Mouse (Mus musculus) T-helper 2 cell (primary cell): ENCODE results near the gene Glt1d1.
"Not testable (repeated sequence)": the region's sequence is repeated elsewhere in the genome, so short reads cannot be mapped to it uniquely, and the experiment has no call there.

Source experiments
- in situ Hi-C: fragments of 300-600 bp; cut with MboI, MseI; formaldehyde crosslinking; loops from one replicate; pipeline ENCODE4 v1.15.1; 2025; ENCODE audit warnings: high pct_unique_total_duplicates

Glt1d1 gene

GRCm38 (mm10) chr5:127691581-127691980, 59.5 kb downstream of the Glt1d1 start:
- in situ Hi-C loops, result loop anchor here (10.0 kb wide), 1 partner anchor 973 kb away; no protein-coding TSS in a partner anchor

- in situ Hi-C loops, result loop anchor here (10.0 kb wide), 1 partner anchor 969 kb away; no protein-coding TSS in a partner anchor
Observed at GRCm38 (mm10) chr5:127695898-127696297, 63.8 kb downstream of the Glt1d1 start.

DNA sequence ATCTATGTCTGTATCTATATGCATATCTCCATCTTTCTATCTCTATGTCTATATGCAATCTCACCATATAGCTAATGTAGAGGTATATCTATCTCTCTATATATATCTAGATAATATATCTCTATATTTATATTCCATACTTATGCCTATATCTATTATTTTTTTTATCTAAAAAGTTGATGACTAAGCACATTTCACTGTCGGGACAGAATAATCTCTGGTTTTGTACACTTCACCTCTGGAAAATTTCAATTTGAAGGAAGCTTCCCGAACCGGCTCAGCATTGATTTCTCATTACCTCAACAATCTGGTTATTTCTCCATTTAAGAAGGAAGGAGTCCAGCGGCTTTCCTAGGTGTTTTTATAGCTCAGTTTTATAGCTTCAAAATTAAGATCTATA, 64.5 kb downstream of the Glt1d1 start:
- in situ Hi-C loops, result loop anchor here (10.0 kb wide), 1 partner anchor 968 kb away; no protein-coding TSS in a partner anchor

GRCm38 (mm10) chr5:127698525-127698924, 66.5 kb downstream of the Glt1d1 start:
- in situ Hi-C loops, result loop anchor here (10.0 kb wide), 1 partner anchor 966 kb away; no protein-coding TSS in a partner anchor

DNA sequence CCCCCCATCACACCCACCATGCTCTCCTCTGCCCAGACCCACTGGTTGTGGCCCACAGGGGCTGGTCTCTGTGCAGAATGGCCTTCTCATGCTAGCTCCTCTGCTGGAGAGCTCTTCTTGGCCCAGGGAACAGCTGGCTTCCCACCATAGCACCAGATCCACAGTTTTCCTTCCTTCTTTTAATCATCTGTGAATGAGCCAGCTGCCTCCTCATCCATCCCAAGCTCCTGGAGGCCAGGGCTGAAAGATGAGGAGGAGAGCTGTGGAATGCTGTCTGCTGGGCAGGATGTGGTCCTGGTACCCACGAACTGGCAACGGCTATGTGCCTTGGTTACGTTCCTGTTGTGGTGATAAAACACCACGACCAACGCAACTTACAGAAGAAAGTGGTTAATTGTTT, 67.6 kb downstream of the Glt1d1 start:
- in situ Hi-C loops, result loop anchor here (10.0 kb wide), 1 partner anchor 965 kb away; no protein-coding TSS in a partner anchor

- in situ Hi-C loops, result no loop called here
Observed at GRCm38 (mm10) chr5:127700156-127700555, 68.1 kb downstream of the Glt1d1 start.

- in situ Hi-C loops, result no loop called here
Observed at GRCm38 (mm10) chr5:127703609-127704180, 71.6 kb downstream of the Glt1d1 start.

- in situ Hi-C loops, result no loop called here
Observed at GRCm38 (mm10) chr5:127705225-127705624, 73.2 kb downstream of the Glt1d1 start.

- in situ Hi-C loops, result no loop called here
Observed at GRCm38 (mm10) chr5:127705976-127706375, 73.9 kb downstream of the Glt1d1 start.

DNA sequence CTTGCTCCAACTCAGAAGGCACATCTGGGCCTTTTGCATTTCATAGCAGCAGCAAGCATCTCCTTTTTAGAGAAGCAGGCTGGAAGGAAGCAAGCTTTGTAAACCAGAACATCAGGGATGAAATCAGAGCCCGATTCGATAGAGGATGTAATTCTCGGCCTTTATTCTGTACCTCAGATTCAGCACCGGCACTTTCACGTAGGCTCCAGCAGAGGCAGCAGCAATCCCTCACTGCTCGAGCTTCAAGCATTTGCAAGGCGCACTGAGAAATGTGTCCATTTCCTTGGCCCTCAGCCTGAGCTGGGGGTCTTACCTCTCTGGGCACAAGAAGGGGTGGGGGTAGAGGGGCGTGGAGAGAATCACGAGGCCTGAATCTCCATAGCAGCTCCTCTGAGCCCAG, 76.1 kb downstream of the Glt1d1 start:
- in situ Hi-C loops, result no loop called here

DNA sequence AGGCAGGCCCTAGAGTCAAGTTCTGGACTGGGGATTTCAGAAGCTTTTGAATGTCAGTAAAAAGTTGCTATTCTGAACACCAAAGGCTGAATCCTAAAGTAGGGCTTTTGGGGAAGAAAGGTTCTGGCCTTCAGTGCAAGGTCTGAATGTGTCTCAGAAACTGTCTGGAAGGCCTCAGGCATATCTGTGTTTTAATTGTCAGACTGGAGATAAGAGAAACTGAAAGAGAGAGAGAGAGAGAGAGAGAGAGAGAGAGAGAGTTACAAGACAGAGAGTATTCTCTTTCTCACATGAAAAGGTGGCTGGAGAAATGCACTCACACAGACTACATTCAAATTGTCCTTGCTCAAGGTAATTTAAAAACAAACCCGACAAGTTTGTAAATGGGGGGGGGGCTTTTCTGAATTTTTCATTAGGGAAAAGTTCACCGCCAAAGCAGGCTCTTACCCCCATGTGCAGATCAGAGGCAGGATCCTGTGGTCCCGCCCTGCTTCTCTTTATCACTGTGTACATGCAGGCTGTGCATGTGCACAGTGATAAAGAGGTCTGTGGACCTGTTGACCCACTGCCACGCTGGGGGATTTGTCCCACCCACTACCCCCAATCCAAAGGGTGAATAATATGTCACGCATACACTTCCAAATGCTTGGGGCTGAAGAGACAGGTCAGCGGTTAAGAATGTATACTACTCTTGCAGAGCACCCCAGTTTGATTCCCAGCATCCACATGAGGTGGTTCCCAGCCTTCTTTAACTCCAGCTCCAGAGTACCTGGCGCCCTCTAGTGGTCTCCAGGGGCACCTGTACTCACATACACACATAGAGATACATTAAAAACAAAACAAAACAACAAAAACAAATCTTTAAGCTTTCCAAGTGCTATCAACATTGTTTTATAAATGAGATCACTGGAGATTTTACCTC, 83.0 kb downstream of the Glt1d1 start:
- in situ Hi-C loops, result no loop called here

- in situ Hi-C loops, result no loop called here
Observed at GRCm38 (mm10) chr5:127720591-127721379, 88.7 kb downstream of the Glt1d1 start.

DNA sequence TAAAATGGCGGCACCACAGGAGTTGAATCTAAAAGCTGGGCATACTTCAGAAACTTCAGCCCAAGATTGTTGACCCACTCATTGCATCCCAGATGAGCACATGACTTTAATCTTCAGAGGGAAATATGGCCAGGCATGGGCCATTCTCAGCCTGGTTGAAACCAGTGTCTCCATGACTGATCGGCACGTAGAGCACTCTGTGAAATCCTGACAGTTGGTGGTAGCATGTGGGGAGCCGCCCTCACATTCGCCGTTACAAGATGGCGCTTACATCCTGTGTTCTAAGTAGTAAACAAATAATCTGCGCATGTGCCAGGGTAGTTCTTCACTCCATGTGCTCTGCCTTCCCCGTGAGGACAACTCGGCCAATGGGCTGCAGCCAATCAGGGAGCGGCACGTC, 90.1 kb downstream of the Glt1d1 start:
- in situ Hi-C loops, result not testable (repeated sequence)

- in situ Hi-C loops, result no loop called here
Observed at GRCm38 (mm10) chr5:127730351-127730750, 98.3 kb downstream of the Glt1d1 start.

- in situ Hi-C loops, result no loop called here
Observed at GRCm38 (mm10) chr5:127741331-127741730, 109.3 kb downstream of the Glt1d1 start.

DNA sequence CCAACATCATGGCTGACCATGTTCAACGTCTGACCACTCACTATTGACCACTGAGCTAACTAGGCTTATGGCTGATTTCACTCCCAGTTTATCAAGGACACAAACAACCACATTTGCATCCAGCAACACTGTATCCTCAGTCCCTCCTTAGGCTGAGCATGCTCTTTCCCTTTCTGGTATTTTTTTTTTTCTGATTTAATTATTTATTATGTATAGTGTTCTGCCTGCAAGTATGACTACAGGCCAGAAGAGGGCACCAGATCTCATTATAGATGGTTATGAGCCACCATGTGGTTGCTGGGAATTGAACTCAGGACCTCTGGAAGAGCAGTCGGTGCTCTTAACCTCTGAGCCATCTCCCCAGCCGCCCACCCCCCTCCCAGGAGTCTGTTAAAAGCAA, 117.5 kb downstream of the Glt1d1 start:
- in situ Hi-C loops, result not testable (repeated sequence)

- in situ Hi-C loops, result no loop called here
Observed at GRCm38 (mm10) chr5:127751262-127751975, 119.4 kb downstream of the Glt1d1 start.

GRCm38 (mm10) chr5:127755594-127755993, 123.5 kb downstream of the Glt1d1 start:
- in situ Hi-C loops, result no loop called here

DNA sequence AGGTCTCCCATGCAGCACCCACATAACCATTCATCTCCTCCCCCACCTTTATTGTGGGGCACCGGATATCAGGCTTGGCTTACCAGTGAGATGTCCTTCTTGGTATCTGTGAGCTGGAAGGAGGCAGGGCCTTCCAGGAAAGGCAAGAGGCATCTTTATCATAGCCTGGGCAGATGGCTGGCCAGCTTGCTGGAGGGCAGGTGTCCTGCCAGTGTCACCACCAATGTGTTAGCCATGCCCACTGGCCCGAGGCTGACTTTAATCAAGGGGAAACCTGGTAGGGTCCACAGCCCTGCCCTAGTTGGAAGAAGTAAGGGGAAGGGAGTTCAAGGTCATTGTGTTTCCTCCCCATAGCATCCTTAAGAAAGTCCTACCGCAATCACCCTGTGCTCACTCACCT, 123.9 kb downstream of the Glt1d1 start:
- in situ Hi-C loops, result no loop called here

GRCm38 (mm10) chr5:127756671-127757423, 124.8 kb downstream of the Glt1d1 start:
- in situ Hi-C loops, result no loop called here
